Mouse (Mus musculus): ENCODE measurements around the gene A130010J15Rik.

- TF ChIP-seq CTCF (IDR thresholded peaks at IDR 0.05; ENCODE audit: low read depth, low read length): no peak
- no peak for TF ChIP-seq EP300 (IDR thresholded peaks at IDR 0.05; ENCODE audit: insufficient read depth, low read depth, low read length)
- TF ChIP-seq POLR2A (IDR thresholded peaks at IDR 0.05; ENCODE audit: insufficient read depth, low read length): no peak
Measured at GRCm38 (mm10) chr1:193226724-193227522, 59.1 kb downstream of the A130010J15Rik start.
